Mouse (Mus musculus): ENCODE measurements around the gene Rhbdd3.

GRCm38 (mm10) chr11:5109441-5109840 lies 10.7 kb downstream of the Rhbdd3 start:
- TF ChIP-seq CTCF (IDR thresholded peaks at IDR 0.05; ENCODE audit: low read depth, low read length) (no peak), GATA1 (IDR thresholded peaks at IDR 0.05; ENCODE audit: borderline replicate concordance, low read length) (no peak), GATA2 (IDR thresholded peaks at IDR 0.05; ENCODE audit: borderline replicate concordance, low read depth, low read length) (no peak), POLR2AphosphoS5 (IDR thresholded peaks at IDR 0.05; ENCODE audit: insufficient replicate concordance, low read depth, low read length) (no peak), TAL1 (conservative IDR thresholded peaks at IDR 0.05; ENCODE audit: low read depth, low read length) (no peak)
